Mouse (Mus musculus) hindbrain, embryonic 11.5 days (tissue): ENCODE results near the gene Riok1. TPM values are rescaled to one million over a fixed set of nuclear protein-coding genes. Genes with fewer than 3 reads are reported as not detected.
A peak's percentile ranks its signal among the peaks of the same experiment; 100 is the strongest.

Experiments
- ATAC-seq: fragments of 200-750 bp; cut with Nextera tagmentation; 2 replicates; pipeline ENCODE4 v1.8.0; 2017; ENCODE audit warnings: mild to moderate bottlenecking, moderate TSS enrichment, moderate library complexity; ENCODE audit not compliant: low FRiP score
- DNase-seq: peaks from one replicate; pipeline ENCODE4 v3.0.0-alpha.2; 2015; ENCODE audit warnings: low spot score
- H3K27ac ChIP-seq: fragments of 300-500 bp; sonication (generic); 2 replicates; pipeline ENCODE4 v1.5.1; 2014; ENCODE audit warnings: mild to moderate bottlenecking, low read depth, low read length
- H3K27me3 ChIP-seq: fragments of 300-500 bp; sonication (generic); 2 replicates; pipeline ENCODE4 v1.6.1; 2014; ENCODE audit warnings: mild to moderate bottlenecking, low read length, moderate library complexity, mixed read lengths; ENCODE audit not compliant: control insufficient read depth, insufficient read depth
- H3K36me3 ChIP-seq: fragments of 300-500 bp; sonication (generic); 2 replicates; pipeline ENCODE4 v1.6.1; 2014; ENCODE audit warnings: mild to moderate bottlenecking, low read length, moderate library complexity, mixed read lengths; ENCODE audit not compliant: control insufficient read depth, insufficient read depth
- H3K4me1 ChIP-seq: fragments of 300-500 bp; sonication (generic); replicated peaks from 2 replicates; pipeline ENCODE4 v1.6.1; 2014; ENCODE audit warnings: low read length, mixed read lengths; ENCODE audit not compliant: control insufficient read depth, insufficient read depth
- H3K4me2 ChIP-seq: fragments of 300-500 bp; sonication (generic); replicated peaks from 2 replicates; pipeline ENCODE4 v1.6.1; 2014; ENCODE audit warnings: mild to moderate bottlenecking, low read depth, low read length
- H3K4me3 ChIP-seq: fragments of 300-500 bp; sonication (generic); 2 replicates; pipeline ENCODE4 v1.5.1; 2014; ENCODE audit warnings: low read depth, low read length
- H3K9ac ChIP-seq: fragments of 300-500 bp; sonication (generic); 2 replicates; pipeline ENCODE4 v1.6.1; 2014; ENCODE audit warnings: low read depth, low read length
- H3K9me3 ChIP-seq: fragments of 300-500 bp; sonication (generic); 2 replicates; pipeline ENCODE4 v1.6.1; 2016; ENCODE audit warnings: low read length; ENCODE audit not compliant: control insufficient read depth
- whole genome bisulfite sequencing: fragments of 180-500 bp; shearing (Covaris S2); extraction: QIAGEN DNeasy Blood & Tissue Kit; methylation state at CpG from one replicate; pipeline ENCODE4 v1.1.7; 2014; 5-methylcytosine and 5-hydroxymethylcytosine counted together
- polyA plus RNA-seq: library from polyadenylated mRNA; unstranded; fragments of >200 nt; fragmentation: Nextera tagmentation; extraction: Ambion mirVana; gene quantifications from 2 replicates; pipeline ENCODE4 v1.2.1, GENCODE M21; 2014

Gene Riok1
- polyA plus RNA-seq = 48.1 and 51.5 TPM in 2 replicates

DNA sequence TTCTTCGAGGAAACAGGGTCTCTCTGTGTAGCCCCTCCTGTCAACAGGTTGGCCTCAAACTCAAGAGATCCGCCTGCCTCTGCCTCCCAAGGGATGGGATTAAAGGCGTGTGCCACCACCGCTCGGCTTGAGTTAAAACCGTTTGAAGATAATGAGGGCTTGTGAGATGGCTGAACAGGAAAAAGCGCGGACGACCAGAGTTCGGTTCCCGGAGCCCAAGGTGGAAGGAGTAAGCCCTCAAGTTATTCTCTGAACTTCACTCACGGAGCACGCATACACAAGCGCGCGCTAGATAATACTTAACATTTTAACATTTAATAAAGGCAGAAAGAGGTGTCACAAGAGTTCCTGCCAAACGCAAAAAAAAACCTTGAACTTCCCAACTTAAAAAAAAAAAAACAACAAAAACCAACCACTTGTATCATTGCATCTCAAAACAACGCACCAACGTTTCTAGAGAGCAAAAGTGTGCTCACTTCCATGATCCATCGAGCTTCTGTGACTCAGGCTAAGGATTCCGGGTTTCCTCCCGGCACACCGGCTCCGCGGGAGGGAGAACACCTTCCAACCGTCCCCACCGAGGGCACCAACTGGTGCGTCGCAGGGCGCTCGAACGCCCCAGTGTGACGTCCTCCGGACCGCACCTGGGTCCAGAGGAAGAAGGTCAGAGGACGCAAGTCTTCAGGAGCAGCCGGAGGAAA, at the start of gene Riok1:
TSS of gene Riok1 (plus strand) at position 653 of the 701 bp plus-strand sequence.
- H3K4me3 ChIP-seq = peak within 1 kb of the TSS; percentile 81
- peak within 1 kb of the TSS; percentile 80 for H3K9ac ChIP-seq
- 0 out of 2 replicates have a peak, but pooled peaks cover 5% of the 10 kb centered on the region for H3K4me1 ChIP-seq
- 0 out of 2 replicates have a peak, but pooled peaks cover 2% of the 10 kb centered on the region for H3K36me3 ChIP-seq
- WGBS = 11% methylated on average over 37 of the region's 37 CpGs
- DNase-seq = peak; percentile 14
- no peak within 1 kb of the TSS for H3K27ac ChIP-seq
- H3K9me3 ChIP-seq = no peaks in the 10 kb centered on the region
- no peak for ATAC-seq
- H3K27me3 ChIP-seq = no peaks in the 10 kb centered on the region
- peak within 1 kb of the TSS; percentile 85 for H3K4me2 ChIP-seq

- Histone ChIP-seq H3K4me2 (no peak overlapping the region), H3K27me3 (no peaks in the 10 kb centered on the region), H3K9ac (no peak overlapping the region), H3K4me1 (0 out of 2 replicates have a peak, but pooled peaks cover 4% of the 10 kb centered on the region), H3K4me3 (no peak overlapping the region), H3K36me3 (peaks cover 12% of the 10 kb centered on the region; the same call in 1 of the 2 replicates), H3K9me3 (no peaks in the 10 kb centered on the region), H3K27ac (no peak overlapping the region)
- WGBS = 94% methylated on average over 8 of the region's 8 CpGs
- ATAC-seq = no peak
- DNase-seq = no peak
These were observed 47.1 kb upstream of the Riok1 start for GRCm38 (mm10) chr13:37989701-37990100.

GRCm38 (mm10) chr13:37992638-37993371, 44.0 kb upstream of the Riok1 start:
- ATAC-seq = no peak
- Histone ChIP-seq H3K36me3 (peaks cover 7% of the 10 kb centered on the region; the same call in 1 of the 2 replicates), H3K4me3 (peak overlapping the region; percentile 93), H3K27ac (no peak overlapping the region), H3K9ac (peak overlapping the region; percentile 94), H3K4me1 (0 out of 2 replicates have a peak, but pooled peaks cover 4% of the 10 kb centered on the region), H3K9me3 (no peaks in the 10 kb centered on the region), H3K27me3 (no peaks in the 10 kb centered on the region), H3K4me2 (peak overlapping the region; percentile 76)
- WGBS = 15% methylated on average over 10 of the region's 10 CpGs
- peak; percentile 36 for DNase-seq

- H3K9me3 ChIP-seq = no peaks in the 10 kb centered on the region
- peaks cover 7% of the 10 kb centered on the region; the same call in 1 of the 2 replicates for H3K36me3 ChIP-seq
- H3K4me2 ChIP-seq = peak overlapping the region; percentile 76
- WGBS = under 1% methylated on average over 17 of the region's 17 CpGs
- H3K9ac ChIP-seq = peak overlapping the region; percentile 94
- H3K27me3 ChIP-seq = no peaks in the 10 kb centered on the region
- no peak for ATAC-seq
- peak overlapping the region; percentile 88 for H3K27ac ChIP-seq
- peak overlapping the region; percentile 93 for H3K4me3 ChIP-seq
- 0 out of 2 replicates have a peak, but pooled peaks cover 4% of the 10 kb centered on the region for H3K4me1 ChIP-seq
- DNase-seq = no peak
These were observed 43.5 kb upstream of the Riok1 start for GRCm38 (mm10) chr13:37993376-37993703.

GRCm38 (mm10) chr13:37993704-37994404, 42.9 kb upstream of the Riok1 start, which contains the start of gene Ssr1:
TSS of gene Ssr1 (minus strand) at chr13:37994217.
- no peaks in the 10 kb centered on the region for H3K9me3 ChIP-seq
- ATAC-seq (peak; percentile 98), DNase-seq (peak; percentile 99)
- no peaks in the 10 kb centered on the region for H3K27me3 ChIP-seq
- peak within 1 kb of the TSS; percentile 93 for H3K4me3 ChIP-seq
- peak within 1 kb of the TSS; percentile 88 for H3K27ac ChIP-seq
- H3K36me3 ChIP-seq = peaks cover 7% of the 10 kb centered on the region; the same call in 1 of the 2 replicates
- H3K4me2 ChIP-seq = peak within 1 kb of the TSS; percentile 76
- H3K9ac ChIP-seq = peak within 1 kb of the TSS; percentile 94
- WGBS = under 1% methylated on average over 81 of the region's 89 CpGs
- 0 out of 2 replicates have a peak, but pooled peaks cover 4% of the 10 kb centered on the region for H3K4me1 ChIP-seq

GRCm38 (mm10) chr13:37994405-37994749, 42.4 kb upstream of the Riok1 start:
- WGBS = 24% methylated on average over 7 of the region's 7 CpGs
- DNase-seq (no peak), ATAC-seq (peak; percentile 66)
- H3K27ac ChIP-seq = 0 out of 2 replicates have a peak overlapping the region, but pooled peaks have one; percentile 88
- H3K4me1 ChIP-seq = 0 out of 2 replicates have a peak, but pooled peaks cover 4% of the 10 kb centered on the region
- peak overlapping the region; percentile 31; the same call in 1 of the 2 replicates for H3K4me2 ChIP-seq
- H3K4me3 ChIP-seq = peak overlapping the region; percentile 93
- no peaks in the 10 kb centered on the region for H3K27me3 ChIP-seq
- peak overlapping the region; percentile 44 for H3K9ac ChIP-seq
- H3K9me3 ChIP-seq = no peaks in the 10 kb centered on the region
- H3K36me3 ChIP-seq = peaks cover 3% of the 10 kb centered on the region; the same call in 1 of the 2 replicates

DNA sequence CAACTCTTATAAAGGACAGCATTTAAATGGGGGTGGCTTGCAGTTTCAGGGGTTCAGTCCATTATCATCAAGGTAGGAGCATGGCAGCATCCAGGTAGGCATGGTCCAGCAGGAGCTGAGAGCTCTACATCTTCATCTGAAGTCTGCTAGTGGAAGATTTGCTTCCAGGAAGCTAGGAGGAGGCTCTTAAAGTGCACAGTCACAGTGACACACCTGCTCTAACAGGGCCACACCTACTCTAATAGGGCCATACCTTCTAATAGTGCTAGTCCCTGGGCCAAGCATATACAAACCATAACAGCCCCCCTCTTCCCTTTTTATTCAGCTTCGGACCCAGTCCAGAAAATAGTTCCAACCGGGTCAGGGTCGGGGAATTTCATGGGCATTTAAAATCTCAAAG, 37.1 kb upstream of the Riok1 start:
- Histone ChIP-seq H3K27me3 (no peaks in the 10 kb centered on the region), H3K4me3 (no peak overlapping the region), H3K27ac (no peak overlapping the region), H3K9me3 (no peaks in the 10 kb centered on the region), H3K9ac (no peak overlapping the region), H3K36me3 (no peaks in the 10 kb centered on the region), H3K4me1 (no peaks in the 10 kb centered on the region), H3K4me2 (no peak overlapping the region)
- ATAC-seq (no peak), DNase-seq (no peak)
- WGBS = 71% methylated on average over 3 of the region's 3 CpGs

DNA sequence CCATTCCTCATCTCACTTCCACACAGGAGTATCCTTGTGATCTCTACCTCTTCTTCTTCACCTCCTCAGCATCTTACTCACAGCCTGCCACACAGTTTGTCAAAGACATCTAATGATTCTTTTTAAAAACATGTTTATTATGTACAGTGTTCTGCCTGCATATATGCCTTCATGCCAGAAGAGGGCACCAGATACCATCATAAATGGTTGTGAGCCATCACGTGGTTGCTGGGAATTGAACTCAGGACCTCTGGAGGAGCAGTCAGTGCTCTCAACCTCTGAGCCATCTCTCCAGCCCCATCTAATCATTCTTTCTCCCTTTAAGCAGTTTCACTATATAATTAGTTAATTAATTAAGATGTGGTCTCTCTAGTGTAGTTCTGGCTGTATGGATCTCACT, 34.3 kb upstream of the Riok1 start:
- Histone ChIP-seq H3K27ac (no peak overlapping the region), H3K9me3 (no peaks in the 10 kb centered on the region), H3K27me3 (no peaks in the 10 kb centered on the region), H3K4me1 (no peaks in the 10 kb centered on the region), H3K4me2 (no peak overlapping the region), H3K9ac (no peak overlapping the region), H3K4me3 (no peak overlapping the region), H3K36me3 (no peaks in the 10 kb centered on the region)
- ATAC-seq = no peak
- 56% methylated on average over 1 of the region's 1 CpGs for WGBS
- no peak for DNase-seq
